In the genomic region with DNA sequence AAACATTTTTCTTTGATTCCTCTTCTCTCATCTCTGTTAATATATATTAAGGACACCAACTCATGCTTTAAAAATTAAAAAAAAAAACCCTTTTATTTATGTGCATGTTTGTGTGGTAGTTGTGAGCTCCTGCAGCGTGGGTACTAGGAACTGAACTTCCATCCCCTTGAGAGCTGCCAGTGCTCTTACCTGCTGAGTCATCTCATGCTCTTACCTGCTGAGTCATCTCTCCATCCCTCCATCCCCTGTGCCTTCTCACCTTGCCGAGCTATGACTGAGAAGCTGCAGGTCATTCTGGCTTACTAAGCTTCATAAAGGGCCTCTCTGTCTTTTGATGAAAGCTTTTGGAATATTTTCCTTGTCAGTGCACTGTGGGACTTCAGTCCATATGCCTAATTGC, we compare ENCODE assay signal across 12 mouse cellular contexts.
"Had no signal": no experiment of that assay in that cellular context is flagged by ENCODE, and none has a peak within 500 bp of the region (broad histone marks: within the 10 kb centered on the region; RNA-seq: fewer than 3 reads in every experiment).

No protein-coding gene starts in this region.

- DNase-seq: gastrocnemius, postnatal 14 days; gastrocnemius, postnatal 36 days; heart, adult 11 months; heart, adult 2 months; heart, postnatal 14 days; heart, postnatal 36 days; kidney, adult 18-20 months; kidney, adult 8-10 months; kidney, postnatal 10 days; kidney, postnatal 36 days; layer of hippocampus, adult 9-11 months; left cerebral cortex, postnatal 4 days had no signal
